ENCODE assay signal across 8 mouse cellular contexts in genomic region chr6:120667911-120668310, GRCm38 (mm10). TPM values are rescaled to one million over a fixed set of nuclear protein-coding genes. Genes with fewer than 3 reads are reported as not detected.
DNase-seq lines count a peak whose midpoint lies in the region; ATAC-seq lines count a peak whose summit lies in the region.

No protein-coding gene starts in this region.

- H3K4me1 ChIP-seq in kidney, embryonic 14.5 days (ENCODE audit: control insufficient read depth, insufficient read depth, low read length): no peaks in the 10 kb centered on the region
- peaks cover 4% of the 10 kb centered on the region; the same call in 1 of the 2 replicates for H3K4me1 ChIP-seq in brown adipose tissue, adult 24 weeks (ENCODE audit: control insufficient read depth, insufficient read depth, insufficient read length, low read length)
- H3K4me1 ChIP-seq in hindbrain, embryonic 12.5 days: peaks cover 17% of the 10 kb centered on the region
- peaks cover 19% of the 10 kb centered on the region for H3K4me1 ChIP-seq in midbrain, embryonic 12.5 days

- H3K9ac ChIP-seq in kidney, embryonic 14.5 days (ENCODE audit: low read depth, low read length): peak overlapping the region; percentile 92; the same call in 1 of the 2 replicates
- H3K9ac ChIP-seq in hindbrain, embryonic 12.5 days: peak overlapping the region; percentile 90; the same call in 1 of the 2 replicates
- H3K9ac ChIP-seq in midbrain, embryonic 12.5 days (replicated peaks): peak overlapping the region; percentile 91; the same call in 1 of the 2 replicates

- DNase-seq in kidney, postnatal 10 days: no peak
- no peak for DNase-seq in gastrocnemius, adult 8-10 months (ENCODE audit: low spot score in 2 of 2)
- DNase-seq in urinary bladder, adult 18-20 months (ENCODE audit: low spot score in 2 of 2): no peak
- no peak for DNase-seq in thymus, postnatal 36 days

- no peaks in the 10 kb centered on the region for H3K27me3 ChIP-seq in kidney, embryonic 14.5 days (ENCODE audit: control insufficient read depth, insufficient read depth, low read length)
- H3K27me3 ChIP-seq in hindbrain, embryonic 12.5 days: no peaks in the 10 kb centered on the region
- peaks cover 7% of the 10 kb centered on the region for H3K27me3 ChIP-seq in midbrain, embryonic 12.5 days

- 12% methylated on average over 7 of the region's 7 CpGs for WGBS in kidney, embryonic 14.5 days
- WGBS in hindbrain, embryonic 12.5 days: 14% methylated on average over 7 of the region's 7 CpGs
- 15% methylated on average over 7 of the region's 7 CpGs for WGBS in midbrain, embryonic 12.5 days

- H3K4me2 ChIP-seq in kidney, embryonic 14.5 days (replicated peaks; ENCODE audit: low read depth, low read length): peak overlapping the region; percentile 96
- H3K4me2 ChIP-seq in hindbrain, embryonic 12.5 days (replicated peaks): peak overlapping the region; percentile 78
- H3K4me2 ChIP-seq in midbrain, embryonic 12.5 days (replicated peaks): peak overlapping the region; percentile 81

- H3K9me3 ChIP-seq in kidney, embryonic 14.5 days (ENCODE audit: control insufficient read depth, low read length): no peaks in the 10 kb centered on the region
- no peaks in the 10 kb centered on the region for H3K9me3 ChIP-seq in hindbrain, embryonic 12.5 days (replicated peaks)
- no peaks in the 10 kb centered on the region for H3K9me3 ChIP-seq in midbrain, embryonic 12.5 days

- no peak overlapping the region for H3K27ac ChIP-seq in kidney, embryonic 14.5 days (ENCODE audit: low read depth, low read length)
- peak overlapping the region; percentile 88 for H3K27ac ChIP-seq in brown adipose tissue, adult 24 weeks (replicated peaks; ENCODE audit: low read depth, low read length)
- H3K27ac ChIP-seq in hindbrain, embryonic 12.5 days: no peak overlapping the region
- H3K27ac ChIP-seq in midbrain, embryonic 12.5 days (replicated peaks): no peak overlapping the region

- ATAC-seq in kidney, embryonic 14.5 days (ENCODE audit: low FRiP score, low TSS enrichment): no peak
- ATAC-seq in hindbrain, embryonic 12.5 days (ENCODE audit: low FRiP score): no peak
- no peak for ATAC-seq in midbrain, embryonic 12.5 days (ENCODE audit: low FRiP score, low read depth)

- no peaks in the 10 kb centered on the region for H3K36me3 ChIP-seq in kidney, embryonic 14.5 days (ENCODE audit: control insufficient read depth, insufficient read depth, low read length)
- no peaks in the 10 kb centered on the region for H3K36me3 ChIP-seq in hindbrain, embryonic 12.5 days
- H3K36me3 ChIP-seq in midbrain, embryonic 12.5 days: no peaks in the 10 kb centered on the region

- H3K4me3 ChIP-seq in kidney, embryonic 14.5 days (ENCODE audit: low read length): peak overlapping the region; percentile 89
- H3K4me3 ChIP-seq in brown adipose tissue, adult 24 weeks (ENCODE audit: insufficient read depth, low read depth, low read length): peak overlapping the region; percentile 98
- peak overlapping the region; percentile 94 for H3K4me3 ChIP-seq in hindbrain, embryonic 12.5 days
- peak overlapping the region; percentile 92 for H3K4me3 ChIP-seq in midbrain, embryonic 12.5 days

RNA-seq across cellular contexts. Expression of gene Cecr2, which starts 1.7 kb away (rescaled TPM):
- polyA plus RNA-seq in kidney, embryonic 14.5 days (2014; fragmentation: Nextera tagmentation; extraction: Ambion mirVana): 8.5 and 11.2 TPM in 2 replicates
- polyA plus RNA-seq in brown adipose tissue, adult 24 weeks (2012; ENCODE audit: insufficient read depth, insufficient read length, missing spikeins): 7.3 and 8.7 TPM in 2 replicates
- 15.2 and 15.7 TPM in 2 replicates for polyA plus RNA-seq in hindbrain, embryonic 12.5 days (2016; fragmentation: Nextera tagmentation; extraction: Ambion mirVana)
- 13.6 and 16.8 TPM in 2 replicates for polyA plus RNA-seq in midbrain, embryonic 12.5 days (2016; fragmentation: Nextera tagmentation; extraction: Ambion mirVana)
- 10 to 100 TPM in 3 of 4 experiments, 1 to 10 TPM in 1; 6.0 to 15.5 (median 13.8) TPM for total RNA-seq in gastrocnemius, adult 8-10 months (2022)
